Mouse (Mus musculus): ENCODE results near the gene Copb2.

DNA sequence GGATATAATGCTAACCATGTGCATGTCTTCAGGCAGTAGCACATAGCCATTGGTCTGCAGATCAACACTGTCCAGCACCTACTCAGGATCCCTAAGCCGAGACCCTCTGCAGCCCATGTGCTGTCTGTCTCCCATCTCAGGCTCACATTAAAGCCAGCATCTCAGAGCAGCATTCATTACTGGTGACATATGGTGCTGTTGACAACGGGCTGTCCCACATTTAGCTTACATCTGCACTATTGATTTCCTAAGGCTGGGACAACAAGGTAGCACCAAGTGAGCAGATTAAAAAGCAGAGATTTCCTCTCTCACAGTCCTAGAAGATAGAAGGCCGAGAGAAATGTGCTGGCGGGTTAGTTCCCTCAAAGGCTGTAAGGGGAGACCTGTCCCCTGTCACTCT is 33.7 kb upstream of the Copb2 start:
- TF ChIP-seq CTCF (IDR thresholded peaks at IDR 0.05; ENCODE audit: extremely low read depth, insufficient read depth, low read length) = no peak
- no peak for TF ChIP-seq POLR2A (IDR thresholded peaks at IDR 0.05; ENCODE audit: extremely low read depth, insufficient read depth, low read length)
